18 mouse cellular contexts compared by ENCODE assay signal in the genomic region with DNA sequence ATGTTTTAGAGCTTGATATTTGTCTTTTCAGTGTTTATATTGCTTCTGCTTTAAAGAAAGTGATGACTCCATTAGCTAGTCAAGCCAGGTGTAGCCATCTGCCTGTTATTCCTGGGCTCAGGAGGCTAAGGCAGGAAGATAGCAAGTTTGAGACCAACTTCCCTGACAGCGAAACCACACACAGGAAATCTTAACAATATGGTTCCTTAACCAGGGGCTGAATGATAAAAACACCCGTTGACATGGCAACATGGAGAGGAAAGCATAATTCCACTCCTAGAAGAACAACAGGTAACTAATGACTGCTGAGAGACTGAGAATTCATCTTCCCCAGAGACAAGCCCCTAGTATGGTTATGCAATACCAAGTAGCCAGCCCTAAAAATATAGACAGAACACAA.
"Had no signal": no experiment of that assay in that cellular context is flagged by ENCODE, and none has a peak within 500 bp of the region (broad histone marks: within the 10 kb centered on the region; RNA-seq: fewer than 3 reads in every experiment).

No protein-coding gene starts in this region.

- H3K27me3 ChIP-seq: limb, embryonic 13.5 days; liver, embryonic 13.5 days; megakaryocyte, embryonic 14.5 days; midbrain, embryonic 13.5 days; neural tube, embryonic 13.5 days had no signal

- H3K4me1 ChIP-seq: limb, embryonic 10.5 days; limb, embryonic 13.5 days; liver, embryonic 13.5 days; megakaryocyte, embryonic 14.5 days; midbrain, embryonic 10.5 days; midbrain, embryonic 13.5 days; neural tube, embryonic 13.5 days had no signal

- H3K27ac ChIP-seq: limb, embryonic 10.5 days; limb, embryonic 13.5 days; liver, embryonic 13.5 days; macrophage; midbrain, embryonic 10.5 days; midbrain, embryonic 13.5 days; neural tube, embryonic 13.5 days had no signal

- H3K9me3 ChIP-seq: limb, embryonic 10.5 days; limb, embryonic 13.5 days; liver, embryonic 13.5 days; midbrain, embryonic 10.5 days; midbrain, embryonic 13.5 days; neural tube, embryonic 13.5 days had no signal

- ATAC-seq: midbrain, embryonic 13.5 days had no signal

- H3K4me2 ChIP-seq: limb, embryonic 13.5 days; liver, embryonic 13.5 days; midbrain, embryonic 13.5 days; neural tube, embryonic 13.5 days had no signal

- DNase-seq: kidney, adult 18-20 months; kidney, adult 9 months; kidney, postnatal 14 days; kidney, postnatal 4 days; layer of hippocampus, adult 9-11 months; liver; liver, embryonic 13.5 days; lung, adult 2 months; retina, postnatal 1 day; thymus, adult 18-20 months; thymus, postnatal 36 days had no signal

- H3K9ac ChIP-seq: limb, embryonic 13.5 days; liver, embryonic 13.5 days; midbrain, embryonic 13.5 days; neural tube, embryonic 13.5 days had no signal

- H3K4me3 ChIP-seq: limb, embryonic 10.5 days; limb, embryonic 13.5 days; liver, embryonic 13.5 days; megakaryocyte, embryonic 14.5 days; midbrain, embryonic 10.5 days; midbrain, embryonic 13.5 days; neural tube, embryonic 13.5 days had no signal

- H3K36me3 ChIP-seq: limb, embryonic 10.5 days; limb, embryonic 13.5 days; liver, embryonic 13.5 days; midbrain, embryonic 10.5 days; midbrain, embryonic 13.5 days; neural tube, embryonic 13.5 days had no signal
